Mouse (Mus musculus) heart, embryonic 14.5 days (tissue): ENCODE data around the gene Mlf2. TPM values are rescaled to one million over a fixed set of nuclear protein-coding genes. Genes with fewer than 3 reads are reported as not detected.
"Not testable (repeated sequence)": the region's sequence is repeated elsewhere in the genome, so short reads cannot be mapped to it uniquely, and the experiment has no call there.

Experiments used
- ATAC-seq: fragments of 200-750 bp; cut with Nextera tagmentation; 2 replicates; pipeline ENCODE4 v1.8.0; 2017; ENCODE audit warnings: low read depth, moderate TSS enrichment; ENCODE audit not compliant: insufficient number of reproducible peaks, insufficient read depth, low FRiP score
- H3K27ac ChIP-seq, 2 experiments: fragments of 200-500 bp in 1 of 2; fragments of 300-500 bp in 1 of 2; sonication (generic) in 1 of 2; replicated peaks in 1 of 2; 2 replicates each; pipeline ENCODE4 v1.5.1; 2012 to 2014; ENCODE audit warnings: low read depth in 2 of 2, low read length in 2 of 2, control low read depth in 1 of 2, mild to moderate bottlenecking in 1 of 2, mixed read lengths in 1 of 2; ENCODE audit not compliant: control insufficient read depth in 1 of 2, insufficient read depth in 1 of 2
- H3K27me3 ChIP-seq: fragments of 300-500 bp; sonication (generic); 2 replicates; pipeline ENCODE4 v1.6.1; 2014; ENCODE audit warnings: mild to moderate bottlenecking, low read length, control low read depth; ENCODE audit not compliant: control insufficient read depth, insufficient read depth
- H3K36me3 ChIP-seq: fragments of 300-500 bp; sonication (generic); 2 replicates; pipeline ENCODE4 v1.6.1; 2014; ENCODE audit warnings: mild to moderate bottlenecking, control low read depth, low read length, mixed read lengths; ENCODE audit not compliant: control insufficient read depth, insufficient read depth
- H3K4me1 ChIP-seq, 2 experiments: fragments of 200-500 bp in 1 of 2; fragments of 300-500 bp in 1 of 2; sonication (generic) in 1 of 2; 2 replicates each; pipeline ENCODE4 v1.6.1; 2012 to 2014; ENCODE audit warnings: low read length in 2 of 2, control low read depth in 1 of 2, mixed read lengths in 1 of 2; ENCODE audit not compliant: control insufficient read depth in 2 of 2, insufficient read depth in 2 of 2
- H3K4me2 ChIP-seq: fragments of 300-500 bp; sonication (generic); 2 replicates; pipeline ENCODE4 v1.6.1; 2014; ENCODE audit warnings: mild to moderate bottlenecking, low read length
- H3K4me3 ChIP-seq, 2 experiments: fragments of 200-500 bp in 1 of 2; fragments of 300-500 bp in 1 of 2; sonication (generic) in 1 of 2; 2 replicates each; pipeline ENCODE4 v1.5.1; 2012 to 2014; ENCODE audit warnings: low read length in 2 of 2, mild to moderate bottlenecking in 2 of 2, control low read depth in 1 of 2, low read depth in 1 of 2, moderate library complexity in 1 of 2; ENCODE audit not compliant: control insufficient read depth in 1 of 2, insufficient read depth in 1 of 2
- H3K9ac ChIP-seq: fragments of 300-500 bp; sonication (generic); 2 replicates; pipeline ENCODE4 v1.6.1; 2014; ENCODE audit warnings: mild to moderate bottlenecking, low read length
- H3K9me3 ChIP-seq: fragments of 300-500 bp; sonication (generic); 2 replicates; pipeline ENCODE4 v1.6.1; 2016; ENCODE audit warnings: low read length, control low read depth; ENCODE audit not compliant: control insufficient read depth
- WGBS: fragments of 180-500 bp; shearing (Covaris S2); extraction: QIAGEN DNeasy Blood & Tissue Kit; methylation state at CpG from one replicate; pipeline ENCODE4 v1.1.7; 2014; 5-methylcytosine and 5-hydroxymethylcytosine counted together
- polyA plus RNA-seq: library from polyadenylated mRNA; unstranded; fragments of >200 nt; fragmentation: Nextera tagmentation; extraction: Ambion mirVana; gene quantifications from 2 replicates; pipeline ENCODE4 v1.2.1, GENCODE M21; 2014

The Mlf2 gene
- polyA plus RNA-seq, 1 experiment from 2014 or later = 365 TPM

DNA sequence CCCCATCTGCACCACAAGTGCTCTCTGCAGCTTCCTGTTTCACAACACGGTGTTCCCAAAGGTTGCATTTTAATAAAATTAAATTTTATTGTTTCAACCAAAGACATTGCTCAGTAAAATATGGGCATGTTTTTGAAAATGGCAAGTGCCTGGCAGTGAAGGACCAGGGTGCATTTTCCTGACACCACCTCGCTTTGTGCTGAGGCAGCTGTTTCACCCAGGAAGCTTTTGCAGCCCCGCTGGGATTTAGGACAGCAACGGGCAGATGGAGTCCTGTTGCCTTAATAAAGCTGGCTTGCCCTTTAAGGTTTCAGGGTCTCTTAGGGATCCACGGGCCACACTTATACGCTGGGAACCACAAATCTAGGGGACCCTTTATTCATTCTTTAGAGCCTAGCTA, 40.2 kb upstream of the Mlf2 start:
- 62% methylated on average over 6 of the region's 6 CpGs for WGBS
- H3K9me3 ChIP-seq = no peaks in the 10 kb centered on the region
- no peaks in the 10 kb centered on the region for H3K27me3 ChIP-seq
- H3K27ac ChIP-seq = no peak overlapping the region
- no peak overlapping the region for H3K4me3 ChIP-seq
- ATAC-seq = no peak
- no peaks in the 10 kb centered on the region for H3K4me1 ChIP-seq
- no peak overlapping the region for H3K9ac ChIP-seq
- no peaks in the 10 kb centered on the region for H3K36me3 ChIP-seq
- H3K4me2 ChIP-seq = no peak overlapping the region

DNA sequence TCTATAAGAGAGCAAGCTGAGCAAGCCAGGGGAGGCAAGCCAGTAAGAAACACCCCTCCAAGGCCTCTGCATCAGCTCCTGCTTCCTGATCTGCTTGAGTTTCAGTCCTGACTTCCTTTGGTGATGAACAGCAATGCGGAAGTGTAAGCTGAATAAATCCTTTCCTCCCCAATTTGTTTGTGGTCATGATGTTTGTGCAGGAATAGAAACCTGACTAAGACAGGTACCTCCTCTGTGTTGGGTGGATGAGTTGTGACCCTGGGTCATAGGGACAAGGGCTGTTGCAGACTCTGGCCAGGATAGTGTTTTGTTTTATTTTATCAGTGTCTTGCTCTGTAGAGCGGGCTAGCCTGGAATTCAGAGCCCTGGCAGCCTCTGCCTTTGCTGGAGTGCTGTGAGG, 37.1 kb upstream of the Mlf2 start:
- not testable (repeated sequence) for H3K36me3 ChIP-seq, H3K4me1 ChIP-seq, H3K27me3 ChIP-seq, ATAC-seq, H3K9me3 ChIP-seq, H3K27ac ChIP-seq, H3K9ac ChIP-seq, H3K4me3 ChIP-seq, H3K4me2 ChIP-seq
- 82% methylated on average over 2 of the region's 2 CpGs for WGBS

DNA sequence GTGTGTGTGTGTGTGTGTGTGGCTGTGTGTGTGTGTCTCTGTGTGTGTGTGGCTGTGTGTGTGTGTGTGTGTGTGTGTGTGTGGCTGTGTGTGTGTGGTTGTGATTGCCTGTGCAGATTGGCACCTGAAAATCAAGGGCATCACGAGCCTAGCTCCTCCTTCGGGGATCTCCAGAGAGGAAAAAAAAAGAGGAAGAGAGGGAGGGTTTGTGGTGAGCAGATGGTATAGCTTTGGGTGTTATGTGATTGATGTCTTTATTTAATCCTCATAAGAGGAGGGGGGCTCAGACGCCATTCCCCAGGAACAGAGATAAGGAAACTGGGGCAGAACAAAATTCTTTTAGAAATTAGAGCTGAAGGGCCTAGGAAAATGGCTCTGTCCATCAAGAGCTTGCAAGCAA, 32.8 kb upstream of the Mlf2 start:
- Histone ChIP-seq H3K9ac (no peak overlapping the region), H3K4me3 (no peak overlapping the region), H3K4me2 (no peak overlapping the region), H3K4me1 (no peaks in the 10 kb centered on the region), H3K9me3 (no peaks in the 10 kb centered on the region), H3K27me3 (no peaks in the 10 kb centered on the region), H3K27ac (no peak overlapping the region), H3K36me3 (no peaks in the 10 kb centered on the region)
- WGBS = 34% methylated on average over 3 of the region's 3 CpGs
- no peak for ATAC-seq

DNA sequence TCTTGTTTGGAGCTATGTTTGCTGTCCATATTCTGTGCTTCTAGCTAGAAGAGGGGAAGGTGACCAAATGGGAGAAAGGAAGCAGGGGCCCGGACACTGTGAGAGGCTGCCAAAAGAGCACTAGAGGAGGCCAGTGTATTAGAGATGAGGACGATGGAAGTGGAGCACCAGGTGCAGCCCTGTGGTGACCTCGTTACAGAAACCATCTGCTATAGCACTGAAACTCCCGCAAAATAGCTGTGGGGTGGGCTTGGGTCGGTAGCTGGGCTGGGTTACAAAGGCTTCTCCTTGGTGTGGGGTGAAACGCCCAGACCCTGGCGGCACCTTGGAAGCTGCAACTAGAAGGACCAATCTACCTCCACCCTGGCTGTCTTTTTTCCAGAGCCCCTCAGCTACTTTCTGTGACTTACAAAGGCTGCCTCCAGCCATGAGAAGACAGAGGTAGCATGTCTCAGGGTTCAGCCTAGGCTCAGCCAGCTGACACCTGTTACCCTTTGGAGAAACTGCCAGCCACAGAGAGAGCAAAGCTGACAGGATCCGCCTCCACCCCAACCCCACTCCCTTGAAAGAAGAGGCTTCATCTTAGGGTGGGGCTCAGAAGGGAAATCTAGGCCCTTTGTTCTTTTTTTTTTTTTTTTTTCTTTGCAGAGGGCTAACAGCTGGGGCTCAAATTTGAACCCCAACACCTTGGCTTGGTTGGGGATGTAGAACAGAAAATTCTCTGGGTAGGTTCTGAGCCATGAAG, 31.0 kb upstream of the Mlf2 start:
- no peaks in the 10 kb centered on the region for H3K27me3 ChIP-seq
- no peak for ATAC-seq
- H3K9ac ChIP-seq = no peak overlapping the region
- H3K4me3 ChIP-seq = no peak overlapping the region
- H3K9me3 ChIP-seq = no peaks in the 10 kb centered on the region
- no peak overlapping the region for H3K4me2 ChIP-seq
- peaks cover 7 to 10% of the 10 kb centered on the region in 2 experiments for H3K4me1 ChIP-seq
- no peak overlapping the region for H3K27ac ChIP-seq
- 64% methylated on average over 8 of the region's 8 CpGs for WGBS
- H3K36me3 ChIP-seq = no peaks in the 10 kb centered on the region

DNA sequence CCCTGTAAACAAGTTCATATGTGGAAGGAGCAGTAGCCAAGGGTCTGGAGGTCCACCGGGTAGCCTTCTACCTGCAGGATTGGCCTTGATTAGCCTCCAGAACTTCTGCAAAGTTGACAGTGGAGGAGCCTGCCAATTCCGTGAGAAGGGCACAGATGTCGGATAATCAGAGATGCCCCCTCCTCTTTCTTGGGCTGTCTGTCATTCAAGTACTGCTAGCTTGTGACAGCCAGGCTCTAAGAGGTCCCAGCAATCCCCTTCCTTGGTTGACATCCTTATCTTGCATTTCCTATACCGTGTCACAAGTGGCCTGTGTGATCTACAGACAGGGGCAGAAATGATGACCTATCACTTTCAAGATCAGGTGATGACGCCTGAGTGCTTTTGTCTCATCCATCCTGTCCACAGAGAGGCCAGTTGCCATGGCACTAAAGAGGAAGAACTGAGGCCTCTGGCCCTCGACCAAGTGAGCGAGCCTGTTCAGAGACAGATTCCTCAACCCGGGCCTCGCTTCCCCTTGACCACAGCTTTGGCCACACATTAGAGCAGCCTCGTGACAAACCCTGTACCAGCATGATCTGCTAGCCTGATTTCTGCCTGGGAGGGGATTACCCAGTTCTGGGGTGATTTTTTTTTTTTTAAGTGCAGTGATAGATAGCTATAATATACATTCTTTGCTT, 30.2 kb upstream of the Mlf2 start:
- no peaks in the 10 kb centered on the region for H3K9me3 ChIP-seq
- 26% methylated on average over 10 of the region's 10 CpGs for WGBS
- H3K4me2 ChIP-seq = no peak overlapping the region
- no peak for ATAC-seq
- no peaks in the 10 kb centered on the region for H3K27me3 ChIP-seq
- H3K36me3 ChIP-seq = no peaks in the 10 kb centered on the region
- H3K27ac ChIP-seq = no peak overlapping the region
- no peak overlapping the region for H3K4me3 ChIP-seq
- H3K4me1 ChIP-seq = peaks cover 9 to 12% of the 10 kb centered on the region in 2 experiments
- no peak overlapping the region for H3K9ac ChIP-seq

DNA sequence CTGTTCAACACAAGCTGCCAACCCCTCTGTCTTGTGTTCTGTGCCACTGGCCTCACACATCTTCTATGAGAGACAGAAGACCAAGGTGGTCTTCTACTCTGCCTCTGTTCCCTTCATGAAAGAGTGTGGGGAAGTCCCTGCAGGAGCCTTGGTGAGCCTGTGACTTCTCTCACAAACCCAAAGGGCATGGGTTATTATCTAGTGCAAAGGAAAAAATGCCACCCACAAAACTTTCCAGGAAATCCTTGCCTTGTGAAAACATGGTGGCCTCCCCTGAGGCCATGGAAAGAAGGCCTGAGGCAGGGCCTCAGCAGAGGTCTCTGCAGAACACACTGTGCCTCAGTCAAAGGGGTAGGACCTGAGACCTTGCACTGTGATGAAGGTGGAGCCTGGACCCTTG, 29.3 kb upstream of the Mlf2 start:
- H3K4me2 ChIP-seq = no peak overlapping the region
- no peaks in the 10 kb centered on the region for H3K27me3 ChIP-seq
- H3K9me3 ChIP-seq = no peaks in the 10 kb centered on the region
- no peak overlapping the region for H3K27ac ChIP-seq
- H3K36me3 ChIP-seq = no peaks in the 10 kb centered on the region
- H3K9ac ChIP-seq = no peak overlapping the region
- H3K4me1 ChIP-seq = peaks cover 9 to 12% of the 10 kb centered on the region in 2 experiments
- no peak overlapping the region for H3K4me3 ChIP-seq
- no peak for ATAC-seq

DNA sequence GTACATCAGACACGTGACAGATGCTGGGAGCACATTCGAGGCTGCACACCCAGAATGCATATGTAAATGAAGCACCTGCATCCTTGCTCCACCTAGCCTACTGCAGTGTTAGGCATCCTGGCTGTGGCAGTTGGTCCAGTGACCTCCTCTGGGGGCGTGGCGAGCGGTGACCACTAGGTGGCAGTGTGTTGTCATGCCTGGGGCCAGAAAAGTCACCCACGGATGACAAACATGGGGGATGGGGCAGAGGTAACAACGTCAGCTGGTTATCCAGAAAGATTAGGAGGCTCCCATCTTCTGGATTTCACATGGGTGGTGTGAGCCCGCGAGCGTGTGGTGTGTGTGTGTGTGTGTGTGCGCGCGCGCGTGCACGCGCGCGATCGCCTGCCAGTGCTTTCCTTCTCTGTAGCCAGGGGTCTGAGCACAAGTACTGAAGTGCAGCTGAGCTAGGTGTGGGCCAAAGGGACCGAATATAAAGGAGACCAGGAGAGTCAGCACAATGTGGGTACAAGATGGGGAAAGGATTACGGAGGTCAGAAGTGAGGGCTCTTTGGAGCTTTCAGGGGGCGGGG, 27.5 kb upstream of the Mlf2 start:
- H3K36me3 ChIP-seq = no peaks in the 10 kb centered on the region
- under 1% methylated on average over 23 of the region's 23 CpGs for WGBS
- peak; percentile 80 for ATAC-seq
- peak overlapping the region; percentile 69 for H3K9ac ChIP-seq
- peak overlapping the region; percentile 70 for H3K4me2 ChIP-seq
- peak overlapping the region; percentile 47 to 49 for H3K4me3 ChIP-seq
- peak overlapping the region; percentile 92 to 99 for H3K27ac ChIP-seq
- no peaks in the 10 kb centered on the region for H3K9me3 ChIP-seq
- peaks cover 9 to 12% of the 10 kb centered on the region in 2 experiments for H3K4me1 ChIP-seq
- H3K27me3 ChIP-seq = no peaks in the 10 kb centered on the region
